Mouse (Mus musculus): ENCODE measurements at regions not wholly inside any gene's neighbourhood (a gene's known extent, or its start where the extent isn't known, plus 50 kb on each side); places are given as distances from the start of the nearest gene placed in this dataset.

GRCm38 (mm10) chr8:91853336-91853735 lies 51.5 kb upstream of the Irx3 start:
- TF ChIP-seq CTCF (conservative IDR thresholded peaks at IDR 0.05; ENCODE audit: low read length) = no peak
- no peak for TF ChIP-seq NANOG (IDR thresholded peaks at IDR 0.05; ENCODE audit: borderline replicate concordance, low read length)
- no peak for TF ChIP-seq POU5F1 (IDR thresholded peaks at IDR 0.05; ENCODE audit: borderline replicate concordance, low read length)

All from E14TG2a.4 (cell line).